Mouse (Mus musculus) hindbrain, embryonic 16.5 days (tissue): ENCODE data around the gene Hoxa5. TPM values are rescaled to one million over a fixed set of nuclear protein-coding genes. Genes with fewer than 3 reads are reported as not detected.

Experiments
- ATAC-seq: fragments of 200-750 bp; cut with Nextera tagmentation; 2 replicates; pipeline ENCODE4 v1.8.0; 2017; ENCODE audit warnings: moderate TSS enrichment, moderate library complexity
- H3K27ac ChIP-seq: fragments of 300-500 bp; sonication (generic); 2 replicates; pipeline ENCODE4 v1.5.1; 2014; ENCODE audit warnings: low read depth, mild to moderate bottlenecking, control low read depth, low read length, moderate library complexity
- H3K27me3 ChIP-seq: fragments of 300-500 bp; sonication (generic); replicated peaks from 2 replicates; pipeline ENCODE4 v1.6.1; 2014; ENCODE audit warnings: low read length; ENCODE audit not compliant: control insufficient read depth, insufficient read depth
- H3K36me3 ChIP-seq: fragments of 300-500 bp; sonication (generic); 2 replicates; pipeline ENCODE4 v1.6.1; 2014; ENCODE audit warnings: mild to moderate bottlenecking, low read length, moderate library complexity, mixed read lengths; ENCODE audit not compliant: control insufficient read depth, insufficient read depth
- H3K4me1 ChIP-seq: fragments of 300-500 bp; sonication (generic); 2 replicates; pipeline ENCODE4 v1.6.1; 2014; ENCODE audit warnings: low read depth, low read length; ENCODE audit not compliant: control insufficient read depth, insufficient read depth
- H3K4me2 ChIP-seq: fragments of 300-500 bp; sonication (generic); 2 replicates; pipeline ENCODE4 v1.6.1; 2014; ENCODE audit warnings: mild to moderate bottlenecking, low read length, control low read depth, moderate library complexity
- H3K4me3 ChIP-seq: fragments of 300-500 bp; sonication (generic); 2 replicates; pipeline ENCODE4 v1.5.1; 2014; ENCODE audit warnings: mild to moderate bottlenecking, low read length, control low read depth, moderate library complexity
- H3K9ac ChIP-seq: fragments of 300-500 bp; sonication (generic); 2 replicates; pipeline ENCODE4 v1.6.1; 2014; ENCODE audit warnings: low read depth, mild to moderate bottlenecking, control low read depth, low read length, moderate library complexity
- H3K9me3 ChIP-seq: fragments of 300-500 bp; sonication (generic); 2 replicates; pipeline ENCODE4 v1.6.1; 2014; ENCODE audit warnings: mild to moderate bottlenecking, low read length, moderate library complexity; ENCODE audit not compliant: control insufficient read depth
- WGBS: fragments of 180-500 bp; shearing (Covaris S2); extraction: QIAGEN DNeasy Blood & Tissue Kit; methylation state at CpG from one replicate; pipeline ENCODE4 v1.1.7; 2014; 5-methylcytosine and 5-hydroxymethylcytosine counted together
- polyA plus RNA-seq: library from polyadenylated mRNA; unstranded; fragments of >200 nt; fragmentation: Nextera tagmentation; extraction: Ambion mirVana; gene quantifications from 2 replicates; pipeline ENCODE4 v1.2.1, GENCODE M21; 2015

Gene Hoxa5
- polyA plus RNA-seq, 1 experiment from 2014 or later: 106 TPM

DNA sequence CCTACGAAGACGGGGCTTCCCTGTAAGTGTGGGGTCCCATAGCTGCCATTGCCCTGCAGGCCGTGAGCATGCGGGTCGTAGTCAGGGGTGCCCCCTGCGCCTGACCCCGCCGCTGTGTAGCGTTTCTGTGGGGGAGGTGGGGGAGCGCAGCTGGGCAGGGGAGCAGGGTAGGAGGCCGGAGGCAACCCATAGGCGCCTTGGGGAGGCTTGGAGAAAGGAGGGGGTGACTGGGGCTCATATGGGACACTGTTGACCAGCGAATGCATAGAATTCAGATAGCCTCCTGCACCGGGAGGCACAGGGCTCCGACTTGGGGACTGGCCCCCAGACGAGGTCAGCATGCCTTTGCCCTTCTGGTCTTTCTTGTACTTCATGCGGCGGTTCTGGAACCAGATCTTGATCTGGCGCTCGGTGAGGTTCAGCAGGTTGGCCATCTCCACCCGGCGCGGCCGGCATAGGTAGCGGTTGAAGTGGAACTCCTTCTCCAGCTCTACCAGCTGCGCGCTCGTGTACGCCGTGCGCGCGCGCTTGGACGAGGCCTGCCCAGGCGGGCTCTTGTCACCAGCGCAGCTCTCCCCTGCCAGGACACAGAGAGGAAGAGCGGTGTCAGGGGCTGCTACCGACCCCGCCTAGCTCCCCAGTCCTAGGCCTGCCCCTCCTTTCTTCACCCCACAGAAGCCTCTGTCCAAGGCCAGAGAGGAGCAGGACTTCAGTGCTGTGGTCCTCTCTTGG is 34.1 kb downstream of the Hoxa5 start:
- peak overlapping the region; percentile 64 for H3K9ac ChIP-seq
- no peaks in the 10 kb centered on the region for H3K36me3 ChIP-seq
- ATAC-seq: no peak
- H3K4me2 ChIP-seq: peak overlapping the region; percentile 39
- peaks cover 20% of the 10 kb centered on the region for H3K27me3 ChIP-seq
- peaks cover 8% of the 10 kb centered on the region for H3K4me1 ChIP-seq
- whole genome bisulfite sequencing: 2% methylated on average over 37 of the region's 40 CpGs
- peak overlapping the region; percentile 10 for H3K4me3 ChIP-seq
- H3K27ac ChIP-seq: peak overlapping the region; percentile 91
- H3K9me3 ChIP-seq: no peaks in the 10 kb centered on the region

DNA sequence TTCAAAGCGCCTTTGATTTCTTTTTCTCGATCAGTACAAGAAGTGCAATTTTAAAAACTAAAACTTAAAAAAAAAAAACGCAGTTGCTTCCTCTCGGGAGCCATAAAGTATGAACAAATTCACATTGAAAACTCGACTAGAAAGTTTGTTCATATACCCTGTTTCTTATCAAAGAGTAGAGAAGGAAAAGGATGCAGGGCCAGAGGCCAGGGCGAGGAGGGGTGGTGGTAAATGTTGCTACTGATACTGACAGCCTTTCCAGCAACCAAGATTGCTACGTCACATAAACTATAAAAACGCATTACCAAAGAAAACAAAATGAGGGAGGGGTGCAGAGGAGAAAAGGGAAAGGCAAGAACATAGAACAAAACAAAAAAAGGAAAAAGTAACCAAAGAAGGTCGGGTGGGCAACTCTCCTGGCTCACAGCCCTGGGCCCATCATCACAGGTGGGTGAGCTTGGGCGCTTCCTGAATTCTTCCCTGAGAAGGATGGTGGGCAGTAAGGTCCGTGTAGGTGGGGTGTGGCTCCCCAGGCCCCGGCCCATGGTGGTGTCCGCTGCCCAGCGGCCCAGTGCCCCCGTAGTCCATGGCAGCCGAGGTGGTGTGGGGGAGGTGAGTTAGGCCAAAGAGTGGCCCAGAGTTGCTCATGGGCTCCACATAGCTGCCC is 34.8 kb downstream of the Hoxa5 start:
- Histone ChIP-seq H3K36me3 (no peaks in the 10 kb centered on the region), H3K4me1 (peaks cover 8% of the 10 kb centered on the region), H3K4me2 (peak overlapping the region; percentile 39), H3K9me3 (no peaks in the 10 kb centered on the region), H3K27ac (peak overlapping the region; percentile 91), H3K4me3 (peak overlapping the region; percentile 10), H3K9ac (peak overlapping the region; percentile 64), H3K27me3 (peaks cover 16% of the 10 kb centered on the region)
- no peak for ATAC-seq
- 6% methylated on average over 16 of the region's 16 CpGs for WGBS

GRCm38 (mm10) chr6:52168191-52169055 is 36.0 kb downstream of the Hoxa5 start:
- Histone ChIP-seq H3K27ac (peak overlapping the region; percentile 97), H3K9me3 (no peaks in the 10 kb centered on the region), H3K4me1 (peaks cover 8% of the 10 kb centered on the region), H3K4me2 (peak overlapping the region; percentile 80), H3K36me3 (no peaks in the 10 kb centered on the region), H3K27me3 (peaks cover 13% of the 10 kb centered on the region), H3K9ac (peak overlapping the region; percentile 75), H3K4me3 (peak overlapping the region; percentile 57)
- WGBS: 1% methylated on average over 42 of the region's 42 CpGs
- ATAC-seq: no peak

DNA sequence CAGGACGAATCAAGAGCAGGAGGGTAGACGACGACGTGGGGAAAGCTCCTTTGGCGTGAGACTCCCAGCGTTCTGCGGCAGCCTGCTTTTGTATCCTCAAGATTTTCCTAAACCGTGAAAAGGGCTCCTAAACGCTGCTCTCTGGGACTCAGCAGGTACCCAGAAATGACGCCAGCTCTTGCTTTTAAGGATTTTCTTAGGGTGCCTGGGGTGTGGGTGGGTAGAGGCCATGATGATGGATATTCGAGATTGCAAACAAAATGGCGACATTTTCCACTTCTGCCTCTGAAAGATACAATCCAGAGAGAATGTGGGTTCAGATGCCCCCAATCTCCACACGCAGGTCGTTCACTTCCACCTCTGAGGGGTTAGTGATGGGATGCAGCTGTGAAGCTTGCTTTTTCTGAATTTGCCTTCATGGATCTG is 36.6 kb downstream of the Hoxa5 start:
- Histone ChIP-seq H3K4me1 (peaks cover 8% of the 10 kb centered on the region), H3K27ac (peak overlapping the region; percentile 97), H3K9ac (peak overlapping the region; percentile 53), H3K4me3 (peak overlapping the region; percentile 57), H3K9me3 (no peaks in the 10 kb centered on the region), H3K36me3 (no peaks in the 10 kb centered on the region), H3K4me2 (peak overlapping the region; percentile 80), H3K27me3 (peaks cover 10% of the 10 kb centered on the region)
- ATAC-seq: no peak
- WGBS: 5% methylated on average over 14 of the region's 14 CpGs

- no peaks in the 10 kb centered on the region for H3K9me3 ChIP-seq
- ATAC-seq: no peak
- peaks cover 10% of the 10 kb centered on the region for H3K27me3 ChIP-seq
- peaks cover 7% of the 10 kb centered on the region for H3K4me1 ChIP-seq
- peak overlapping the region; percentile 80 for H3K4me2 ChIP-seq
- peak overlapping the region; percentile 83 for H3K9ac ChIP-seq
- H3K36me3 ChIP-seq: no peaks in the 10 kb centered on the region
- peak overlapping the region; percentile 97 for H3K27ac ChIP-seq
- peak overlapping the region; percentile 57 for H3K4me3 ChIP-seq
- 17% methylated on average over 1 of the region's 1 CpGs for WGBS
Measured at GRCm38 (mm10) chr6:52167176-52167575, 37.2 kb downstream of the Hoxa5 start.

GRCm38 (mm10) chr6:52166431-52167077 is 37.8 kb downstream of the Hoxa5 start:
- peak overlapping the region; percentile 80 for H3K4me2 ChIP-seq
- H3K9ac ChIP-seq: peak overlapping the region; percentile 83

GRCm38 (mm10) chr6:52165441-52166370 is 38.7 kb downstream of the Hoxa5 start:
- Histone ChIP-seq H3K9ac (peak overlapping the region; percentile 83), H3K27ac (peak overlapping the region; percentile 97), H3K4me2 (peak overlapping the region; percentile 80), H3K9me3 (no peaks in the 10 kb centered on the region), H3K27me3 (peaks cover 4% of the 10 kb centered on the region; the same call in 1 of the 2 replicates), H3K36me3 (no peaks in the 10 kb centered on the region), H3K4me1 (peaks cover 3% of the 10 kb centered on the region; the same call in 1 of the 2 replicates), H3K4me3 (peak overlapping the region; percentile 57)
- WGBS: 1% methylated on average over 28 of the region's 28 CpGs
- no peak for ATAC-seq

More at GRCm38 (mm10) chr6:52166431-52167077, 37.8 kb downstream of the Hoxa5 start:
- peak overlapping the region; percentile 97 for H3K27ac ChIP-seq
- no peak for ATAC-seq
- peaks cover 3% of the 10 kb centered on the region for H3K4me1 ChIP-seq
- WGBS: 4% methylated on average over 4 of the region's 4 CpGs
- H3K36me3 ChIP-seq: no peaks in the 10 kb centered on the region
- H3K4me3 ChIP-seq: peak overlapping the region; percentile 57
- H3K27me3 ChIP-seq: peaks cover 6% of the 10 kb centered on the region; the same call in 1 of the 2 replicates
- H3K9me3 ChIP-seq: no peaks in the 10 kb centered on the region
